Mouse (Mus musculus) gastrocnemius, postnatal 14 days (tissue): ENCODE results near the gene H2-T23. TPM values are rescaled to one million over a fixed set of nuclear protein-coding genes. Genes with fewer than 3 reads are reported as not detected.
"Not testable (repeated sequence)": the region's sequence is repeated elsewhere in the genome, so short reads cannot be mapped to it uniquely, and the experiment has no call there.

ENCODE experiments used
- DNase-seq: peaks from one replicate; pipeline ENCODE4 v3.0.0; 2021; ENCODE audit warnings: mixed read lengths
- intact Hi-C: fragments of 180-260 bp; cut with DNase I; formaldehyde crosslinking; loops from one replicate; pipeline ENCODE4 v1.15.1; 2025; ENCODE audit warnings: low total_unique reads
- total RNA-seq, 2 experiments: library from RNA; stranded (reverse); gene quantifications; 2 replicates each; pipeline ENCODE4 v1.2.3; 2021

H2-T23 gene
- total RNA-seq, 2 experiments from 2014 or later, result 6.4 to 7.7 TPM

DNA sequence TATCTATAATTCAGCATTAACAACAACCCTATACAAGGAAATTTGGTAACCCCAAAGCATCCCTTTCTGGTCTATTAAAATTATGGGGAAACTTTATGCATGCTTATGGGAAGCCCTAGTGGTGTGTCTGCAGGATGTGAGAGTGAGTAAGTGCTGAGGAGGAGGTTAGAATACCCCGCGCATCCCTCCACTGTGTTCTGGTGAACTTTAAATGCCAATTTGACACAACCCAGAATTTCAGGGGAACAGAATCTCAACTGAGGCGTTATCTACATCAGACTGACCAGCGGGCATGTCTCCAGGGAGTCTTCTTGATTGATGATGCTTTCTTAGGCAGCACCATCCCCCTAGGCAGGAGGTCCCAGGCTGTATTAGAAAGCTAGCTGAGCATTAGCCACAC lies 6.8 kb downstream of the H2-T23 start:
- DNase-seq, result no peak
- intact Hi-C loops, result no loop called here

DNA sequence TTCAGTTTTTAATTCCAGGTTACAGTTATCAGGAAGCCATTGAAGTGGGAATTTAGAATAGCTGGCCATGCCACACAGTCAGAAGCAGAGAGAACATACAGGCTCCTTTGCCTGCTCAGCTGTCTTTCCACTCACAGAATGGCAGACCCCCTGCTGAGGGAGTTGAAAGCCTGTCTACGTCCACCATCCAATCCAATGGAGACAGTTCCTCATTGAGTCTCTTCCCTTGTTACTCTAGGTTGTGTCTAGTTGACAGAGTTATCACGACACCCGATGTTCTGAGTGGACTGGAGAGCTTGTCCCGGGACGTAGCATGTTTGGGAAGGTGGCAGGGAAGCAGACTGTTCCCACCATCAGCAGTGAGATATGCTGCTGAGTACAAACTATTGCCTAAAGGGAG lies 7.5 kb downstream of the H2-T23 start:
- intact Hi-C loops, result no loop called here
- no peak for DNase-seq

DNA sequence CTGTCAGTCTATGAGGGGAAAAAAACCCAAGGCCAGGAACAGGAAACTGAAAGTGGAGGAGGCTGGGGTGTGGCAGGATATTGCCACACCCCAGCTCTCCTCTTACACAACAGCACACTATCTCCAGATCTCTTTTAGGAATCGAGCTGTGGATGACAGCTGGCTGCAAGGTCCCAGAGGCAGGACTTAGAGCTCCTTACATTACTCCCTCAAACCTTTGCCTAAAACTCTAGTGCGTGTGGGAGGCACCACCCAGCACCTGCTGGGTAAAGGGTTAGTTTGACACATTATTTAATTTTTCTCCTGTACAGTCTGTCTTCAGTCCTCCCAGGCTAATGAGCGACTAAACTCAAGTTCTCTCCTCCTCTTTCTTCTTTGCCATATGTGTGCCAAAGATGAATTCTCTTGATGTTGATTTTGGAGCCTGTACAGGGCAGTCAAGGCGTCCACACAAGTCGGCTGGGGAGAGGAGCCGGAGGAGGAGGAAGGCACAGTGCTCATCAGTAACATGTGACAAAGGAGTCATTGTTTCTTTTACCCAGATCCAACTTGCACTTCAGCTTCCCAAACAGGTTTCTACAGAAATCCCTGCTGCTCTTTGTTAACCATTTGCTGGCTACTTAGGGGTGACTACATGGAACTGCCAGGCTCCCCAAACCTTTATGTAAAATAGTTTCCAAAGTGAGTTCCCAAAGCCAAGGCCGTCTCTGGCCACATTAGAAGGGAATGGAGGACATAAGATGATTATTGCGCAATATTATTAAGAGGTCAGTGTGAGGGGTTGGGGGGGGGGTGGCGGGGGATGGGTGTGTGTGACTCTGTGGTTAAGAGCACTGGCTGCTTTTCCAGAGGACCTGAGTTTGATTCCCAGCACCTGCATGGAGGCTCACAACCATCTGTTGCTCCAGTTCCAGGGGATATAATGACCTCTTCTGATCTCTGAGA lies 8.7 kb downstream of the H2-T23 start:
- intact Hi-C loops, result no loop called here
- no peak for DNase-seq

DNA sequence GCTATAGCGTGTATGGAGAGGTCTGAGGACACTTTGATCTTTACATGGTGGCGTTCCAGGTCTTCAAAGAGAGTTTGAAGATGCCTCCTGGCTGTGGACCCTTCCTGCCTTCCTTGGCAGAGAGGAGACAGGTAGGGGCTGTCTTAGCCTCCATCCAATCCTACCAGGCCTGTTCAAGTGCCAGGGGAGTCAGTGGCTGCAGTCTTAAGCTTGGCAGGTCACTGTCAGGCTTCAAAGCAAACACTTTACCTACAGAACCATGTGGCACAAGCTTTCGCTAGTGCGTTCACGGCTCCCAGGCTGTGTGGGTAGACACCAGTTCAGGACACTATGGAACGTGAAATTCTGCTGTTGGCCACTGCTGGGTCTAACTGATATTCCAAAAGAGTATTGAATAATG lies 9.7 kb downstream of the H2-T23 start:
- intact Hi-C loops, result no loop called here
- DNase-seq, result no peak

DNA sequence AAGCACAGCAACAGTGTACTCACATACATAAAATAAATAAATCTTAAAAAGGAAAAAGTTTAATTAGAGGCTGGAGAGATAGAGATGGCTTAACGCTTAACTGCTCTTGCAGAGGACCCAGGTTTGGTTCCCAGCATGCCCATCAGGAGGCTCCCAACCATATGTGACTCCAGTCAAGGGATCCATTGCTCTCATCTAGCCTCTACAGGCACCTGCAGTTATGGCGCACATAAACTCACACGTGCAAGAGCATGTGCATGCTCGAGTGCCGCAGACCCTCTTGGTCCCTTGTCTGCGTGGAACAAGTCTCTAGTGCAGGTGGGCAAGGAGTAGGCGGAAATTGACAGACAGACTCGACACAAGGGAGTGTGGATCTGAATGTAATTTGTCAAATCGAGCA lies 10.6 kb downstream of the H2-T23 start:
- DNase-seq, result no peak
- intact Hi-C loops, result no loop called here

DNA sequence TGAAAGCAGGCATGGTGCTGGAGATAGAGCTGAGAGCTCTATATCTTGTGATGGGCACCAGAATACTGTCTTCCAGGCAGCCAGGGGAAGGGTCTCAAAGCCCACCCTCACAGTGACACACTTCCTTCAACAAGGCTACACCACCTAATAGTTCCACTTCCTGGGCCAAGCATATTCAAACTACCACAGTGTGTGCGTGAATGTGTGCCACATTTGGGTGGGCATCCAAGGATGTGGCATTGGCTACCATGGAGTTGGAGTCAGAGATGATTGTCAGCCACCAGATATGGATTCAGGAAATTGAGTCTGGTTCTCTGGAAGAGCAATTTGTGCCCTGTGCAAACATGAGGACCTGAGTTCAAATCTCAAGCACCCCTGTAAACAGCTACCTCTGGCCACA lies 11.3 kb downstream of the H2-T23 start:
- no peak for DNase-seq
- intact Hi-C loops, result no loop called here

DNA sequence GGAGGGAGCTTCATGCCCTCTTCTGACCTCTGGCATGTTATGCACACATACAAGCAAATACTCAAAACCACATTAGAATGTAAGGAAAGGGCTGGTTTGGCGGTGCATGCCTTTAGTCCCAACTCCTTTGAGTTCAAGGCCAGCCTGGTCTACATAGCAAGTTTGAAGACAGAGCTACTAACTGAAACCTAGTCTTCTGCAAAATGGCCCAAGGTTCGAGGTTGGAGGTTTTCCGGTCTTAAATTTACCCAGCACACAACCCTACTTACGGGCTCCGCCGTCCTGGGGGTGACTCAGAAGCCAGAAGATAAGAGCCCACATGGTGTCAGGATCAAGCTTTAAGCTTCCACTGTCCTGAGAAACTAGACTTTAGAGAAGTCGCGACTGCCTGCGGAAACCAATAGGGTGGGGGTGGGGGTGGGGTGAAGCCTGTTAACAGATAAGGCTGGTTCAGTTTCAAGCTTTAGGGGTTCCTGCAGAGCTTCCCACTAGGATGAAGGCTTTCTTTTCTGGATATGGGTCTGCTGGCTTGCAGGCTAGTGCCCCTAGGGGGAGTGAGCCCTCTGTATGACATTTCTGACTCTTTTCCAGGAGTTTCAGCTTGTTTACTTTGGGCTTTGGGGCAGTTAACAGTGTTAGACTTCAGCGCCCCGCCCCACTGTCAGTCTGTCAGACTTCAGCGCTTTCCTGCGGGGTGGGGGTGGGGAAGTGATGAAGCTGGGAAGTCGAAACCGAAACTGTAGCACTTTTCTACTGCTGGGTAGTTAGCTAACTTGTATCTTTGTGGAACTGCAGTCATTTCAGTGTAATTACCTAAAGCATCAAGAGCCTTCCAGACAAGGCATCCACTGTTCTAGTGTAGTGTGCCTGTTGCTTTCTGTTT lies 12.2 kb downstream of the H2-T23 start, which contains the start of gene H2-T24:
TSS of gene H2-T24 (minus strand) at position 370 of the 883 bp plus-strand sequence.
- intact Hi-C loops, result no loop called here
- peak; percentile 62 for DNase-seq

DNA sequence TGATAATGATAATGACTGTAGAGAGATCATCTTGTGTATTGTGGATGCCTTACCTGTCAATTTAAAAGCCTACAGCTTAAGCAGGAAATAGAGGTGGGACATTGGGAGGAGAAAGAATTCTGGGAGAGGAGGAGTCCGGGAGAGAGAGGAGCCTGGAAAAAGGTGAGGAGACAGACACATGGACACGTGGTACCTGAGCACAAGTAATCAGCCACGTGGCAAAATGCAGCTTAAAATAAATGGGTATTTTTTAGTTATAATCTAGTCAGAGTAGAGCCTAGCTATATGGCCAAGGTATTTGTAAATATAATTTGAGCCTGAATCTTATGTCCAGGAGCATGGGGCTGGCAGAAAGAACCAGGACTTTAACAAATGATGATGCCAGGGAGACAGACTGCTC lies 13.1 kb downstream of the H2-T23 start:
- no peak for DNase-seq

DNA sequence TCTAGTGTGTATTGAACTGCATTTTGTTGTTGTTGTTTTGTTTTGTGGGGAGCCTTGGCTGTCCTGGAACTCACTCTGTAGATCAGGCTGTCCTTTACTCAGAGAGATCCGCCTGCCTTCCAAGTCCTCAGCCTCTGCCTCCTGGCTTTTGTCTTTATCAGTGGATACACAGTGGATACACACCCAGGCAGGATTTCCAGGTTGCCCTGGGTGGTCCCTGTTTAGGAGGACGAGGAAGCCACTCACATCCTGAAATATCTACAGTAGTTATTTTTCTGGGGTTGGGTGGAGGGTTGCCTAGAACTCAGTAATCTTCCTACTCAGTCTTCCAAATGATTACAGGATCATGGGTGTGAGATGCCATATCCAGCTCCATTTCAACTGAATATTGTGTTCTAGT lies 13.7 kb downstream of the H2-T23 start:
- intact Hi-C loops, result no loop called here
- DNase-seq, result no peak

More for the DNA sequence above, 13.1 kb downstream of the H2-T23 start:
- intact Hi-C loops, result no loop called here

DNA sequence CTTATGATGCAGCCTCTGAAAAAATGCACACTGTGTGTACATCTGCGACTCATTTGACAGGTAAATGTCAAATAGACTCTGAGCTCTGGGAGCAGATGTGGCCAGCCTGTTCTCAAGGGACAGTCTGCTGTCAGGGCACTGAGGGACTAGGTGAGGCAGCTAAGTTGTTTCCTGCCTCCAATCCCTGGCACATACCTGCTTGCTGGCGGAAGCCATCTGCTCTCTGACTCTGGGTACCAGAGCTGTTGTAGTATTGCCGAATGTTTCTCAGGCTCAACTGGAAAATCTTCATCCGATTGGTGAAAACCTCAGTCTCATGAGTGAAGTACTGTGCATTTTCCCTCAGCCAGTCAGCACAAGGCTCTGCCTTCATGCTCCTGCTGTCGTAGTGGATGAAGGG lies 15.6 kb downstream of the H2-T23 start:
- no peak for DNase-seq

DNA sequence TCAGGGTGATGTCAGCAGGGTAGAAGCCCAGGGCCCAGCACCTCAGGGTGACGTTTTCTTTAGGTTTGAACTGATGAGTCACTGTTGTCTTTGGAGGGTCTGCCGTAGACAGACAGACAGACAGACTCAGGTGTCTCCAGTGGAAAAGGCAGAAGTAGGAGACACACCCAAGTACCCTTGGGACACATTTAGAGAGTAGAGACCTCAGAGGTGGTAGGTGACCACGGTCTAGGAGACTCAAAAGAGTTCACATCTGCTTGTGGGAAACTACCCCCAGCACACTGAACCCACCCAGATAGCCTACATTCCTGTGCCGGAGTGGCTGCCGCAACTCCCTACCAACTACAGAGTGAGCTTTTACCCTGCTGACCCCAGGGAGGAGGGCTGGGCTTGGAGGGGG lies 17.7 kb downstream of the H2-T23 start:
- intact Hi-C loops, result no loop called here
- no peak for DNase-seq

More for the DNA sequence above, 15.6 kb downstream of the H2-T23 start:
- intact Hi-C loops, result no loop called here

DNA sequence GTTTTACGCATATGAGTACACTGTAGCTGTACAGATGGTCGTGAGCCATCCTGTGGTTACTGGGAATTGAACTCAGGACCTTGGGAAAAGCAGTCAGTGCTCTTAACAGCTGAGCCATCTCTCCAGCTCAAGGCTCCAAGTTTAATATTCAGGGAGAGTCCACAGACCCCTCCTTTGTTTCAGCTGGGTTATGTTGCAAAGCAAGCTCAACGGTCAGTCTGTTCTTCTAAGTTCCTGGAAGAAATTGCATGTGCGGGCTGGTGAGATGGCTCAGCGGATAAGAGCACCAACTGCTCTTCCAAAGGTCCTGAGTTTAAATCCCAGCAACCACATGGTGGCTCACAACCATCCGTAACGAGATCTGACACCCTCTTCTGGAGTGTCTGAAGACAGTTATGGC lies 28.2 kb downstream of the H2-T23 start:
- DNase-seq, intact Hi-C loops: not testable (repeated sequence)

DNA sequence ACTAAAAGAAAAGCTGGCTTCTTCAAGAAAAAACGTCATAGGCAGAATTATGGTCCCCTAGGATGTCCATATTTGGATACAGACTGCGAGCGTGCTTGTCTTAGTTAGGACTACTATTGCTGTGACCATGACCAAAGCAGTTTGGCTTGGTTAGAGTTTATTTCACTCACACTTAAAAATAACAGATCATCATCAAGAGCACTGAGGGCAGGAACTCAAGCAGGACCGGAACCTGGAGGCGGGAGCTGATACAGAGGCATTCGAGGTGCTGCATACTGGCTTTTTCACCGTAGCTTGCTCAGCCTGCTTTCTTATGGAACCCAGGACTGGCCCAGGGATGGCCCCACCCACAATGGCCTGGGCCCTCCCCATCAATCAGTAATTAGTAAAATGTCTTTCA lies 29.3 kb downstream of the H2-T23 start:
- intact Hi-C loops, result no loop called here
- no peak for DNase-seq

DNA sequence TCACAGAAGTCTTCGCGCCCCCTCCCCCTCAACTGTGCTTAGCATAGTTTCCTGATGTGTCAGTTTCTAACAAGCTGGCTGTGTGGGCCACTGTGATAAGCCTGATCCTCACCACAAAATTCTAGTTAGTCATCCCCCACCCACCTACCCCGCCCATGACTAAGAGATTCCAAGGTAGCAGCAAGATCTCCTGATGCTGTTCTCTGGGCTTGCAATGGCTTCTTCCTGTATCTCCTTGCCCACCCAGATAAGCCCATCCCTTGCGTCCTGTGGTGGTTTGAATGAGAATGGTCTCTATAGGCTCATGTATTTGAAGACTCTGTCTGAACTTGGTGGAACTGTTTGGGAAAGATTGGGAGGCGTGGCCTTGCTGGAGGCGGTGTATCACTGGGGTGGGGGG lies 30.7 kb downstream of the H2-T23 start:
- no peak for DNase-seq
- intact Hi-C loops, result no loop called here

DNA sequence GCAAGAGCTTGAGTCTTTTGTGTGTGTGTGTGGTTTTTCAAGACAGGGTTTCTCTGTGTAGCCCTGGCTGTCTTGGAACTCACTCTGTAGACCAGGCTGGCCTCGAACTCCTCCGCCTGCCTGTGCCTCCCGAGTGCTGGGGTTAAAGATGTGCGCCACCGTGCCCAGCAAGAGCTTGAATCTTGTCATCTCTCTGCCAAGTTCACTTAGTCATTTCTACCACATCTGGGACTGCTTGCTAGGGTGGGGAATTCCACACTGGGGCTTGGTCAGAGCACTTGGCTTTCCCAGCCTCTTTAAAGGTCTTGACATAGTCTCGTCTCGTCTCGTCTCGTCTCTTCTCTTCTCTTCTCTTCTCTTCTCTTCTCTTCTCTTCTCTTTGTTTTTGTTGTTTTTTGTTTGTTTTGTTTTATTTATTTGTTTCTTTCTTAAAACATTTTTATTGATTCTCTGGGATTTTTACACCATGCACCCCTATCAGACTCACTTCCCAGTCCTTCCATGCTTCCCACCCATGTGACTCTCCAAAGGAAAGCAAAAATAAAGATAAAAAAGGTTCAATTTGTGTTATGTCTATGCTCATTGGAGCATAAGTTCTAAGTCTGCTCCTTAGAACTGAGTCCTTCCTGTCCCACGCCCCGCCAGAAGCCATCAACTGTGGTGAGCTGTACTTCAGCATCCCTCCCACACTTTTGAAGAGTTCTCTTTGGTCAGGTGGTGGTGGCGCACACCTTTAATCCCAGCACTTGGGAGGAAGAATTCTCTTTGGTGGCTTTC lies 31.3 kb downstream of the H2-T23 start:
- intact Hi-C loops, result no loop called here
- no peak for DNase-seq

DNA sequence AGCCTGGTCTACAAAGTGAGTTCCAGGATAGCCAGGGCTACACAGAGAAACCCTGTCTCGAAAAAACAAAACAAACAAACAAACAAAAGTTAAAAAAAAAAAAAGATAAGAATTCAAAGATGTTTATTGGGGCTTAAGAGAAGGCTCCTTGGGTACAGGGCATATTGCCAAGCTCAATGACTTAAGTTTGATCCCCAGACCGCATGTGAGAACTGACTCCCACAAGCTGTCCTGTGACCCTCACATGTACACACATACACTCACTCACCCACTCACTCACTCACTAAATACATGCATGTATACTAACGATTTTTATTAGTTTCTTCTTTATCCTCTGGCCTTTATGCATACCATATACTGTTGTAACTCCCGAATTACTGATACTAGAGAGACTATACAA lies 32.3 kb downstream of the H2-T23 start:
- no peak for DNase-seq
- intact Hi-C loops, result no loop called here

DNA sequence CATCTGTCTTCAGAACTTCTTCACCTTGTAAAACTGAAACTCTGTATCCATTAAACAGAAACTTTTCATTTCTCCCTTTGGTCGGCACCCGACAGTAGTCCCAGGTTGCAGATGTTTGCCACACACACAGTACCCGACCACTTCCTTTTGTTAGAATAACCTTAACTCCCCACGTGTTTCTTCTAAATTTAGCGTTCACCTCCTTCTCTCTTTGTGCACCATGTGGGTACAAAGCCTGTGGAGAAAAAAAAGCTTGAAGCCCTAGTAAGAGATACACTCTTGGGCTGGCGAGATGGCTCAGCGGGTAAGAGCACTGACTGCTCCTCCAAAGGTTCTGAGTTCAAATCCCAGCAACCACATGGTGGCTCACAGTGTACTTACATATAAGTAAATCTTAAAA lies 33.3 kb downstream of the H2-T23 start:
- no peak for DNase-seq
- intact Hi-C loops, result no loop called here

DNA sequence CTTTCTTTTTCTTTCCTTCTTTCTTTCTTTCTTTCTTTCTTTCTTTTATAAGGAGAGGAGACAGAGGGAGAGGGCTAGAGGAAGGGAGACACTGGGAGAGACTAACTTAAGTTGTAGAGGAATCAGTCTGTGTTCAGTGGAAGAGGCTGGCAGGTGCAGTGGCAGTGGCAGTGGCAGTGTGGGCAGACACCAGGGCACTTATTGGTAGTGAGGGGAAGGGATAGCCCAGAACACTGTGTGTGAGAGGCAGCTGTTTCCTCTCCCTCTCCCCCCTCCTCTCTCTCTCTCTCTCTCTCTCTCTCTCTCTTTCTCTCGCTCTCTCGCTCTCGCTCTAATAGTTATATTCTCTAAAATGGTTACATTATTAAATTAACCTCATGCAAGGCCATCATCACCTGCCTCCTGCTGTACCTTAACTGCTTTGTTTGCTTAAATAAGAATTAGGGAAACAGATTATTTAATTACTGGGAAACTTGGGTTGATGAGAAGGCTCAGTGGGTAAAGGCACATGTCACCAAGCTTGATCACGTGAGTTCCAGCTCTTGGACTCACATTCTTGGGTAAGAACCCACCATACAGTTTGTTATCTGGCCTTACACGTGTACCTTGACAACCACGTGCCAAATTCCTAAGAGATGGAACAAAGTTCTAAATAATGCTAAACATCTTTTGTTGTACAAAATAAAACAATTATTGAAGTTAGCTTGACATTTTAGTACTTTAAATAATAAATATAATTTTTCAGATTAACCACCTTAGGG lies 33.9 kb downstream of the H2-T23 start:
- DNase-seq, result no peak
- intact Hi-C loops, result no loop called here
